Mouse (Mus musculus): ENCODE data around the gene Tspyl3.

Gene Tspyl3

DNA sequence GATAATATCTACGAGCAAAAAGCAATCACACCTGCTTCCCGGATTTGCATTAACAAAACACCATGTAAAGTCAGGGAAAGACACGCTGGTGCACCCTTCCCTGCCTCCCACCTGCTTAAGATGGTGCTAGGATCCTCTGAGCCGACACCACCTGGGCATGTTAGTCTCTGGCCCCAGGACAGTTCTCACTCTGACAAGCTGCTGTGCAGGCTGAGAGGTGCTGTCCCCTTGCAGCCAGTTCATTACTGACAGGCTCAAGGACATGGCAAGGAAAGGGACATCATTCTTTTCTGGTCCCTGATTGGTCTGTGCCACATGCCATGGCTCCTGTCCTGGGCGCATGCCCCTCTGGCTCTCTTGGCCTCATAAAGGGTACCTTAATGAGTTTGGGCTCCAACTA, 3.3 kb upstream of the Tspyl3 start:
- in situ Hi-C loops (cut with MboI; ENCODE audit: low sequenced_read_pairs): no loop called here

DNA sequence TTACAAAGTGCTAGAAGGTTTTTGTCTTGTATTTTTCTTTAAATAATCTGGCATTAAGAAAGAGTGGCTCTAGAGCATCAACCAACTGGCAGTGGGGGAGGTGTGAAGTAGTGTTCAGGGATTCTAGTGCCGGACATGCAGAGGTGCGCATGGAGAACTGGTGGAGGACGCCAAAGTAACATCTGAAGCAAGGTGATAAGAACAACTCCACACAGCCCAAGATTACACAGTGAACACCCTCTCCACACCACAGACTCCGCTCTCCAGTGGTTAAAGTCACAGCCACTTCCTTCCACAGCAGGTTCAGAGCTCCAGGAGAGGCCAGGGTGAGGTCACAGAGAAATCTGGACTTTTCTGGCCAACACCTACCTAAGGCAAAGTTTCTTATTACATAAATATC, 2.7 kb upstream of the Tspyl3 start:
- in situ Hi-C loops (cut with MboI; ENCODE audit: low sequenced_read_pairs): no loop called here

DNA sequence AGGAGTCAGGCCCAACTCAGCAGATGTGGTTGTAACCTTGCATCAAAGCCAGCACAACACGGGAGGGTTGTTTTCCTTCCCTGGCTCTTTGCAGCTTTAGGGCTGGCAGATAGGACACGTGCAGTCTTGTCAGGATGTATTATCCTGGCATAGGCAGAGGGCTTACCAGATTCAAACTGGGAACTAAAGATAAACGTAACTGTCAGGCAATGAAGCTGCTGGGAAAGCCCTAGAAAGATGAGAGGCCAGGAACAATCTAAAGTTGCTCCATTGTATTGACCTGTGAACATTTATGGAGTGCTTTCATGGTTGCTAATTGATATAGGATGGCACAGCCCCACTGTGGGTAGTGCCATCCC, 333 bp upstream of the Tspyl3 start:
- in situ Hi-C loops (cut with MboI; ENCODE audit: low sequenced_read_pairs): no loop called here

- in situ Hi-C loops (cut with MboI; ENCODE audit: low sequenced_read_pairs): no loop called here
Observed at GRCm38 (mm10) chr2:153222566-153222965, 2.7 kb downstream of the Tspyl3 start.

DNA sequence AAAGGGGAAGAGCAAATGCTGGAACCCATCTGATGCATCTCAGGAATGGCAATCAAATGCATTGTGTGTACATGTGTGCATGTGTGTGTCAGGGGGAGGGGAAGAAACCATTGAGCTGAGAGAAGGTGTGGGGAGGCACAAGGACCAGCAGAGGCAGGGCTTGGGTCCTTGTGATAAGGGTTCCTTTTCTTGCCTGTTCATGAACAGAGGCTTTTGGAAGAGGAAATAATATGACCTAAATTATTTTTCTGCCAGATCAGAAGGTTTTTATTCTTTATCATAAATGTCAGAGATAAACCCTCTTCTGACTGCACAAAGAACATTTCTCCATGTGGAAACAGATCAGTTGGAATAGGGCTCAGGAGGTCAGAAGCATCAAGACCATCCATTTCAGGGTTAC, 3.1 kb downstream of the Tspyl3 start:
- in situ Hi-C loops (cut with MboI; ENCODE audit: low sequenced_read_pairs): no loop called here

DNA sequence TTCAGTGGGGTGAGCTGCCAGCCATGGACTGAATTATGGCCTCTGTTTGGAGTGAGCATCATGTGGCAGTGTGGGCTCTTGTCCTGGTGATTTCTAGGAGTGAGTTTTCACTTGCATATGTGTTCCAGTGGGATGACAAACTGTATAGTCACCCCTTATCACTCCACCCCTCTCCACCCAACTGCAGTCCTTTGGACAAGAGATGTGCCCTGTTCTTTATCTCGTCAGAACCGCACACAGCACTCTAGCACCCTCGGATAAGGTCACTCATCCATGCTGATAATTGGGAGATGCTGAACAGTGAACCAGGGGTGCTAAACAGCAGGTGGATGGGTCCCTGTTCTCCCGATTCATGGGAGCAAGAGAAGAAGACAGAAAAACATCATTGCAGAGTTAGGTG, 3.6 kb downstream of the Tspyl3 start:
- in situ Hi-C loops (cut with MboI; ENCODE audit: low sequenced_read_pairs): no loop called here

DNA sequence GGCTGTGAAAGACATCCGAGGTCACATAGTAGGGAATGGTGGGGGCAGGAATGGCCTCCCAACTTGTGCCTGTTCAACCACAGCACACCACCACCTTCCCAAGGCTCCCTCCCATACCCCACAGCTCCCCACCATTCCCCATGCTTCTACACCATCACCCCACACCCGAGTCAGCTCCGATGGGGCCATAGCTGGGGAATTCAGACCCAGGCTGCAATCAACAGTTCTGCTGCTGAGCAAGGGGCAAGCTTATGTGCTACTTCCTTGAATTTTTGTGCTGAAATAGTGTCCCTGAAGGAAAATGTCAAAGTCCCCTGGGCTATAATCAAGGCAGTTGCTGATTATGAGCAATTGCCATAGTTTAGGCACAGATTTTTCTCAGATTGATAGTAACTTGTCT, 6.7 kb downstream of the Tspyl3 start:
- in situ Hi-C loops (cut with MboI; ENCODE audit: low sequenced_read_pairs): no loop called here

- in situ Hi-C loops (cut with MboI; ENCODE audit: low sequenced_read_pairs): no loop called here
Observed at GRCm38 (mm10) chr2:153217826-153218340, 7.4 kb downstream of the Tspyl3 start.

DNA sequence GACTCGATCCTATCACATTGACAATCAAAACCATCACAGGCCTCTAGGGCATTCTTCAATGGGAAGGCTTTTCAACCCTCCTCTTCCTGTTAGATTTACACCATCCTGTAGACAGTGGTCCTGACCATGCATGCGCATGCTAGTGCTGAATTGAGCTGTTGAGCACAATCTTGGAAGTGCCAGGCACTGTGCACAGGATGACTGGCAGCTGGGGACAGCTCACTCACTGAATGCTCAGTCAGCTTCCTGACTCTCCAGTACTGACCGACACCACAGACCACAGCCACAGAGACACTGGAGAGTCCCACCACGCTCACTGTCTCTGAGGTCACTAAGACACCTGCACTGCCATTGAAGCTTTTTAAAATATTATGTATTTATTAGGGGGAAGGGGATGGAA, 9.8 kb downstream of the Tspyl3 start:
- in situ Hi-C loops (cut with MboI; ENCODE audit: low sequenced_read_pairs): no loop called here

- in situ Hi-C loops (cut with MboI; ENCODE audit: low sequenced_read_pairs): no loop called here
Observed at GRCm38 (mm10) chr2:153214771-153215259, 10.4 kb downstream of the Tspyl3 start.

DNA sequence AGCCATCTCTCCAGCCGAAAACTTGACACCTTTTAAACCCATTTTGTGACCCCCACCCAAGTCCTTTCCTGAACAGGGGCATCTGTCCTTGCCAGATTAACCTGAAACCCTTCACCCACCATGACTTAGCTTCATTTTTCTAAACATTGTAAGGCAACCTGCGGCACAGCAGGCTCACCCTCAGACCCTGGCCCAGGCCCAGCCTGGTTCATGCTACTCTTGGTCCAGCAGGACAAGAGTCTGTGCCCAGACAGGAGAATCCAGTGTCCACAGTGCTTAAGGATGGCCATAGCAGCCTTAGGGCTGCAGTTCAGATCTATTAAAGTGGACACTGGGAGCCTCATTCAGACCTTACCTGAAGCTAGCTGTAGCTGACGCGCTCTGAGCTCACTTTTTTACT, 11.9 kb downstream of the Tspyl3 start:
- in situ Hi-C loops (cut with MboI; ENCODE audit: low sequenced_read_pairs): no loop called here

GRCm38 (mm10) chr2:153211451-153211850, 13.8 kb downstream of the Tspyl3 start:
- in situ Hi-C loops (cut with MboI; ENCODE audit: low sequenced_read_pairs): no loop called here

DNA sequence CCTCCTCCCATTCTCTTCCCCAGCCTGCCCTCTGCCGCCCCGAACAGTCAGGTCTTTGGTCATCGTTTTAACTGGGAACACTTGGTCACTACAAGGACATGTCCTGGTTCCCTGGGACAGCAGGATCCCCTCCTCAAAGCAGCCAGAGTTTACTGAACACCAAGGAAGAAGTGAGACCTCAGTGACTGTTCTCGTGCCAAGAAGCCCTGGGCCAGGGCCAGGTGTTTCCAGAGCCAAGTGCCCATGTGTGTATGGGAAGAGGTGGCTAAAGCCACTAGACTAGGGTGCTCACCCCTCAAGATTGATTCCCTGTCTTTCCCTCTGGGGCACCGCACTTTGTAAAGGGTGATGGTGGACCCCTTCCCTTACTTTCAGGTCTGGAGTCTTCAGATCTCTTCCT, 16.0 kb downstream of the Tspyl3 start:
- in situ Hi-C loops (cut with MboI; ENCODE audit: low sequenced_read_pairs): no loop called here

- in situ Hi-C loops (cut with MboI; ENCODE audit: low sequenced_read_pairs): no loop called here
Observed at GRCm38 (mm10) chr2:153208149-153208548, 17.1 kb downstream of the Tspyl3 start.

- in situ Hi-C loops (cut with MboI; ENCODE audit: low sequenced_read_pairs): no loop called here
Observed at GRCm38 (mm10) chr2:153202766-153203165, 22.5 kb downstream of the Tspyl3 start.

- in situ Hi-C loops (cut with MboI; ENCODE audit: low sequenced_read_pairs): no loop called here
Observed at GRCm38 (mm10) chr2:153199114-153199513, 26.1 kb downstream of the Tspyl3 start.

- in situ Hi-C loops (cut with MboI; ENCODE audit: low sequenced_read_pairs): no loop called here
Observed at GRCm38 (mm10) chr2:153198485-153198884, 26.8 kb downstream of the Tspyl3 start.

DNA sequence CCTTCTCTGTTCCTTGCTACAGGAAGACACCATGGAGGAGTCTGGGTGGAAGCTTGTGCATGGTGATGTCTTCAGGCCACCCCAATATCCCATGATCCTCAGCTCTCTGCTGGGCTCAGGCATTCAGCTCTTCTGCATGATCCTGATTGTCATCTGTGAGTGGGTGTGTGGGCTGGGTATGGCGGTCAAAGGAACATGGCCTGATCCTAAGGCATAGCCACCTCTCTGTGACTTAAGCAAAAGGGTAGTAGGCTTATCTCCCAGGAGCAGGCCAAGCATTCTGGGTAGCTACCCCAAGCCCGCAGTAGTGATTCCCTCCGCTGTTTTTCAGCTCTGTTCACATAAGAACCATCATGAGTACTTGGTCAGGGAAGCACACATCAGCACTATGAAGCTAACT, 31.0 kb downstream of the Tspyl3 start:
- in situ Hi-C loops (cut with MboI; ENCODE audit: low sequenced_read_pairs): no loop called here

- in situ Hi-C loops (cut with MboI; ENCODE audit: low sequenced_read_pairs): no loop called here
Observed at GRCm38 (mm10) chr2:153191242-153191641, 34.0 kb downstream of the Tspyl3 start.

- in situ Hi-C loops (cut with MboI; ENCODE audit: low sequenced_read_pairs): no loop called here
Observed at GRCm38 (mm10) chr2:153187848-153188247, 37.4 kb downstream of the Tspyl3 start.

- in situ Hi-C loops (cut with MboI; ENCODE audit: low sequenced_read_pairs): no loop called here
Observed at GRCm38 (mm10) chr2:153186176-153186591, 39.1 kb downstream of the Tspyl3 start.

DNA sequence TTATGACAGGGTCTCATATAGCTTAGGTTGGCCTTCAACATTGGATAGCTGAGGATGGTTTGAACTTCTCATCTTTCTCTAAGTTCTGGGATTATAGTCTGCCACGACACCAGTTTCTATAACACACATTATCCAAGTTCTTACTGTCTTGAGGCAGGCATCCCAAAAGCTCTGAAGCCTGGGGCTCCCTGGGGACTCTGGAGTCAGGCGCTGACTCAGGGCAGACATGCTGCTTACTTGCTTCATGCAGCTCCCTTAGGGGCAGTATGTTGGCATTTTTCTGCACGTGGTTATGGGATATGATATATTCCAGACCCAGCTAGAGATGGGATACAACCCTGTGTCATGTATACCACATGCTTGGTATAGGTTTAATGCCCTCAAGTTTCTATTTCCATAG, 45.3 kb downstream of the Tspyl3 start:
- in situ Hi-C loops (cut with MboI; ENCODE audit: low sequenced_read_pairs): no loop called here

DNA sequence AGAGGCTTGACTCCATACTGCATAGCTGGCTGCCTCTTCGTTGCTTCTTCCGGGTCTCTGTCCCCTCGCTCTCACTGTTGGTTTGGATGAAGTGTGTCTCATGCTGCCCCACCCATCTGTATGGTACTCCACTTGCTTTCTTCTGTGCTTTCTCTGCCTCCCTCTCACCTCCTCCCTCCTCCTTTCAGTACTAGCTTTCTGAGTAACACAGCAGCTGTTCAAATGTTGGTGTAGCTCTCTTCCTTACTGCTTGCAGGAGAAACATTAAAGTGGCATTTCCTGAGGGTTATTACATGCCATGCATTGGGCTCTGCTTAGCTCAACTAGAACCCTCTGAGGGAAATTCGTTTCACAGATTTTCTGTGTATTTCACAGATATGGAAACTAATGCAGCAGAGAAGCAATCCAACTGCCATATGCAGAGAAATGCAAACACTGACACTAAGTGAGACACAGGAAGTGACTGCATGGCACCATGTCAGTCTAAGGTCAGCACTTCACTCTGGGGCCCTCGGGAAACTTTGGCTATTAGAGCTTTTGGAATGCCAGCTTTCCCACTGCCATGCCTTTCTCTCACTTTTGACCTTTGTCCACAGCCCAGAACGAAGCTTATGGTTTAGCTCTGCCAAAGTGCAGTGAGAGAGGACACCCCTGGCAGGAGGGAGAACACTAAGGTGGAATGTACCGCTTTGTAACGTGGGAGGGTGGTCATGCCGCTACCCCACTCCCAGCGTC, 45.9 kb downstream of the Tspyl3 start:
- in situ Hi-C loops (cut with MboI; ENCODE audit: low sequenced_read_pairs): no loop called here
